Mouse (Mus musculus) 3134 (cell line): ENCODE measurements at regions not wholly inside any gene's neighbourhood (a gene's known extent, or its start where the extent isn't known, plus 50 kb on each side); places are given as distances from the start of the nearest gene placed in this dataset.

Source experiments
- DNase-seq: peaks from one replicate; pipeline ENCODE4 v3.0.0-alpha.2; 2011; ENCODE audit warnings: low spot score; ENCODE audit not compliant: insufficient read length; ENCODE audit errors: extremely low read depth

DNA sequence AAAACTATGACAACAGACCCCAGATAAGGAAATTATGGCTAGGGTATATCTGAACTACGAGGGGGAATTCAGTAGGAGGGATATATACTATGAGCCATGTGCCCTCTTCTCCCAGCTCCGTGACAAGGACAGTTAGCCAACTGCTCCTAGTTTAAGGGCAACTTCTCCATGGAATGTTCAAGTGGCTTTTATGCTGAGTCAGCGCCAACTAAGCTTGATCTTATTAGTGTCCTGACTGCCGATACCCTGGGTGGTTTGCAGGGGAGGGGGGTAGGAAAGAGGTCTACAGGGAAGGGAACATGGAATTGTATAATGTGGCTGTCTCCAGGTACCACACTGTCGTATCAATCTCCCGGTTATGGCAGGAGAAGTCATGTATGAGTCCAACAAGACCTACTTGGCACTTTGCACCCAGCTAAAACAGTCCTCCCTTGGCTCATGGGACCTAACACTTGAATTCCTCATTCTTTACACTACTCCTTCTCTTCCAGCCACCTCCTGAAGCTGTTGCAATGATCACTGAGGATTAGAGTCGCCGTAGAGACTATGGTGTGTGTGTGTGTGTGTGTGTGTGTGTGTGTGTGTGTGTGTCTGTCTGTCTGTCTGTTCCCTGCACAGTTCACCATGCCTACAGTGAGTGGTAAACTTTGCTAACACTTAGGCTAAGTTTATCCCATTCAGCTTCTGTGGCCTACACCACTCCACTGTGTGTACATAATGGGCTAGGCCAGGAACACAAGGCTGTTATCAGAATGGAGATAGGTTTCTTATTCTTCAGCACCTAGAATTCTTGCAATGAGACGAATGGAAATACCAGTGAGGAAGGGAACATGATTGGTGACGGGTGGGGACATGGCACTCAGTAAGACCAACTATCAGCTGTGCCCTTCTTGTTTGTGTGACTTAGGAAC is 1251.1 kb upstream of the A1bg start:
- DNase-seq, result no peak

DNA sequence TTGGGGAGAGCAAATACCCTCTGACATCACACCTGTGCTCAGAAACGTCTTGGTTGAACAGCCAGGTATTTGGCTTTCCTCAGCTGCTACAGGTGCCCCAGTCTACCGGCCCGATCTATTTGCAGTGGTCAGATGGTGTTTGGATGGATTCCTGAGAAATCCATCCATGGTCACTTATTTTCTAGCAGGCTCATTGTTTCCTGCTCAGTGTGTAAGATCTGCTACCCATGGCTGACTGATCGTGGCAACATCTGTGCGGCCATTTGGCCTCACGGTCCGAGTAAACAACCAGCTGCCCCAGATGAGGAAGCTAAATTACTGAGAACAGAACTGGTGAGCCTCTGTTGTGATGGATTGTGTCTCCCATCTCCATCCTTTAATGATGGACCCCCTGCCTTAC is 1248.8 kb upstream of the A1bg start:
- no peak for DNase-seq

DNA sequence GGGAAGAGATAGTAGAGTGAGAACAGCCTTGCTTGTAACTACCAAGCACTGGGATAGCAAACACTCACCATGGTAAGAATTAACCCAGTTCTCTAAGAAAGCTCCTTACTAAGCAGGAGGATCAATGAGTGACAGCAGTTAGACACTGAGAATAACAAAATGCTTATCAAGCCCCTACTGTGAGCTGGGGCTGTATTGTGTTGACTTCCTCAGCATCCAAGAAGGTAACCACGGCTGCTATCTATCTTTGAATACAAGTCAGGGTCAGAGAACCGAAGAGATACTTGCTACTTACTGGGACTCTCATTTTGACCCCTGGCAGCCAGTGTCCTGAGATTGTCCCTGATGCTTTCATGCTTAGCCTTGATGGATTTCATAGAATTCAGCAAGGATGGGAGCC is 1248.4 kb upstream of the A1bg start:
- no peak for DNase-seq

DNA sequence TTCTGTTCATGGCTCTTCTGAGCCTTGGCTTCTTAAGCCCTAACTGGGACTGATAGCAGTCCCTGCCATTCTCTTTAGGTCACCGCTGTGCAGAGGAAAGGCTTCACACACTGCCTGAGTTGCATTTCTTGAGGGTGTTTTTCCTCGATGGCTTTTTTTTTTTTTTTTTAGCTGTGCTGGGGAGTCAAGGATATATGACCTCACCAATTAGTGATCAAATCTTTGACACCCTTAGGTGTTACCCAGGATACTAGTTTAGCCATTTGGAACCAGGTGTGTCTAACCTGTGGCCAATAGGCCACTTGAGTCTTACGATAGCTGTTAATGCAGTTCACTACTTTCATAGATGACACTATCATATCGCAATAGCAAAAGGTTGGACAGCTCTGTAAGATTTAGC is 1247.5 kb upstream of the A1bg start:
- no peak for DNase-seq

DNA sequence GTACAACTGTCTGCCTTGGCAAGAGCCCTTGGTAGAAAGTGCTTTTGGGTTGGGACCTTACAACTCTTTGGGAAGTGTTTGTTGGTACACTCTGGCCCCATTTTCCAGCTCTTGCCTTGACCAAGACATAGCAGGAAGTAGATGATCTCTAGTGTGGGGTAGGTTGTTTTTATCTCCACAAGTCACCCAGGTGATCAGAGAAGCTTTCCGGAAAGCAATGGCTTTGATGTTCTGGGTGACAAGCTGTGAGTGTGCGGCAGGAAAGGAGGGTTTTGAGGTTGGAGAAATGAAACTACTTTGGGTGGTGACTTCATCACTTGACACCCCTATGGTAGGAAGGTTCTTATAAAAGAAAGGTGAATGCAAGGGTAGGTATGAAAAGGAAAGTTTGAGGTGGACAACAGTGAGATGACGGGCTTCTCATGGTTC is 1246.8 kb upstream of the A1bg start:
- DNase-seq, result no peak

DNA sequence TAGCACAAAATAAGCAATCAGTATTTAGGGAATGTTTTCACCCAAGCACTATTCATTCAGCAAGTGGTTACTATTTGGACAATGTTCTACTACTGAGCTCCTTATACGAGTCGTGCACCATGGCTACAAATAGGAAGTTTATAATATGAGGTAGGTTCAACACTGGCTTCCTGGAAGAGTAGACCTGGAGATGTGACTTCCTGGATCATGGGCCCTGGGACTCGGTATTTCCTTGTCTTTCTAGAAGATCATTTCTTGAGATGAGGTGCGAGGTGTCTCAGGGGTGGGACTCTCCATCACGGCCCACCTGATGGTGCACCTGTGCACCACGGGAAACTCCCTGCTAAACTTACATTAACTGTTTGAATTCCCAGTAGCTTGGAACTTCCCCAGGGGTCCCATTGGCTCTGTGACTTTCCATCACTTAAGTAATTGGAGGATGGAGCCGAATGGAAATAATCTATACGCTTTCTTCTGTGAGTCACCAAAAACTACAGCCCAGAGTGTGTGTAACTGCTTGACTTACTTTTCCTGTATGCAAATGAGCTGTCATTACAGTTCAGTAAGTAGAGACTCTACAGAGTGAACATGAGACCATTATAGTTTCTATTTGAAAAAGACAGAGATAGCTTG is 1246.3 kb upstream of the A1bg start:
- no peak for DNase-seq

DNA sequence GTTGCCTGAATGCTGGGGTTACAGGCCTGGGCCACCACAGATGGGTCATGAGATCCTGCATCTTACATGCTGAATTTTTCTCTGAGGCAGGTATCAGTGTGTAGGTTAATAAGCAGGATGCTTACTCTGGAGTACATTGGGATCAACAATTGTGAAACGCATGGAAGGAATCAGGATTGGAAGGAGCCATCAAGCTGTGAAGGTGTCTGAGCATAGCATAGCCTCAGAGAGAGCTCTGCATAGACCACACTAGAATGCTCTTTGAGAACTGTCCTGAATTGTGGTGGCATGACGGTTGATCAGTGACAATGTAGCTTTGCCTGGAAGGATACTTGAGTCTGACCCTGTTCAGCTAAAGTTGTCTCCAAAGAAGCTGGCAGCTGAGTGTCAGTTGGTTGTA is 1245.7 kb upstream of the A1bg start:
- no peak for DNase-seq

DNA sequence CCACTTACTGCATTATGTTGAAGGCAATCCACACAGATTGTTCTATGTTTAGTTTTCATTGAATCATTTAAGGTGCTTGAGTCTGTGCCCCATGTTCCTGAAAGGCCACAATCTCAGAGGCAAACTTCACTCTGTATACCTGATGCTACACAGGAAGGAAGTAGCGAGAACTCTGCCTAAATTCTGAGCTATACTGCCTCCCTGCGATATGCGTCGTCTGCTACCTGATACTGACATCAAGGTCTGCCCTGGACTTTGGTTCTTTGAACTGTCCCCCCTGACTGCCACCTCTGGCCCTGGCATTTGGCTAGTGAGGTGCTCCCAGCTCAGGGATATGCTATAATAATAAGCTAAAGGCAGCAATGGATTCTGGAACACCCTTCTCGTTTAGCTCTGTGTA is 1244.0 kb upstream of the A1bg start:
- no peak for DNase-seq

DNA sequence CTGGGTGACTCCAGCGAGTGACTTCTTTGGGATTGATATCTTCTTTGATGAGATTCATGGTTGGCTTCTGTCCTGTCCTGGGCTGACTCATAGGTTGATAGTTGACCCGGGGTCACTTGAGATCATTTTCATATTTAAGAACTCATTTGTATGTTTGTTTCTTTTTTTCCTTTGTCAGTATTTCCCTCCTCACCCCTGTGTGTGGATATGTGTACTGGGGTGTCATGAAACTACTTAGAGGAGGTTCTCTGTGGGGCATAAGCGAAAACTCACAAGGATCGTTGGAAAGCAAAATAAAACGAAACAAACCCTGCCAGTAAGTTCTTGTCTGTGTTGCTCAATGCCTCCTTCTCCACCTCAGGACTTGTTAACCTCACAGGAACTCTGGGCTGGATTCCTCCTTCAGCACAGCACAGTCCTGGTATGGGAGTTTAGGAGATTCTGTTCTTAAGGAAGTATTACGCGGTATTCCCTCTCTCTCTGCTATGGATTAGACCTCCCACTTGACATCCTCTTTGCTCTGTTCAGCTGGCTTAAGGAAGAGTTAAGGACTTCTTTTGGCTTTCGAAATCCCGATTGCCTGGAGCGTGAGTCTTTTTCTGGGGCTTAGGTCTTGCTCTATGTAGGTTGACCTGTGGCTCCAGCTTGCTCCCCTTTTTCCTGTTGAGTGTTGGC is 1243.2 kb upstream of the A1bg start:
- DNase-seq, result no peak

DNA sequence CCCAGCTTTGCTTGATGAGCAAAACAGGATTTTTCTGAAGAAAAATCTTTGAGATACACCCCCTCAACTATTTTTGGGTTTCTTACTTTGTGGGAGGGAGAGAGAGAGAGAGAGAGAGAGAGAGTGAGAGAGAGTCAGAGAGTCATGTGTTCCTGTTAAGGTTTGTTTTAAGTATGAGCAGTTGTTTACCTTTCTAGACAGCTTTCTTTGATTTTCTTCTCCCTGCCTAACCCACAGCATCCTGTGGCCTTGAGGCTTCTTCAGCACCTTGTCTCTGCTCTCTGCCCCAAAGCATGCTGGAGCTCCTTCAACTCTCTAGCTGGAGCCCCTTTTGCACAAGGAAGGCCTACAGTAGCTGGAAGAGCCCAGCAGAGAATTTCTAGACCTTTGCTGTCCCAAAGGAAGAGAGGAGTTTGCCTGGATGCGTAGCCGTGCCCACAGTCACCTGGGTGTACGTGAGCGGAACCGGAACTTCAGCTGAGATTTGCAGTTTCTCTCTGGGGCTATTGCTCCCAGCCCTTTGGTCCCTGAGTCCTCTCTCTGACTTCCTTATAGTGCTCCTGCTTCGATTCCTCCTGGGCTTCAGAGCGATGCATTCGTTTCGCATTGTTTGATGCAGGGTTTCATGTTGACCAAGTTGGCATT is 1242.1 kb upstream of the A1bg start:
- DNase-seq, result no peak

DNA sequence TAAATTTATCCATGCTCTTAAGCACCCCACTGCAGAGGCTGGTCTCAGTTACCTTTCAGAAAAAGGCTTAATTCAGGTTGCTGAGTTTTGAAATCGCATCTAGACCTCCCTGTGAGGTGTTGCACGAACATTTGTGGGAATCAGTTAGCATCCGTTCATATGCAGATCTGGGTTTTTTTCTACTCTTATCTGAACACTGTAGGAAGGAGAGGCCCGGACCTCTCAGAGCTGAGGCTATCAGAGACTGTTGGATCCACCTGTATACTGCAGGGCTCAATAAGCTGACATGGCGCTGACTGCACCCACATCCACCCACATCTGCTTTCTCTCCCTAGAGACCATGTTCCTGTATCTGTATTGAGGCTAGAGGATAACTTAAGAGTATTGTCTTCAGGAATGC is 1240.4 kb upstream of the A1bg start:
- DNase-seq, result no peak

DNA sequence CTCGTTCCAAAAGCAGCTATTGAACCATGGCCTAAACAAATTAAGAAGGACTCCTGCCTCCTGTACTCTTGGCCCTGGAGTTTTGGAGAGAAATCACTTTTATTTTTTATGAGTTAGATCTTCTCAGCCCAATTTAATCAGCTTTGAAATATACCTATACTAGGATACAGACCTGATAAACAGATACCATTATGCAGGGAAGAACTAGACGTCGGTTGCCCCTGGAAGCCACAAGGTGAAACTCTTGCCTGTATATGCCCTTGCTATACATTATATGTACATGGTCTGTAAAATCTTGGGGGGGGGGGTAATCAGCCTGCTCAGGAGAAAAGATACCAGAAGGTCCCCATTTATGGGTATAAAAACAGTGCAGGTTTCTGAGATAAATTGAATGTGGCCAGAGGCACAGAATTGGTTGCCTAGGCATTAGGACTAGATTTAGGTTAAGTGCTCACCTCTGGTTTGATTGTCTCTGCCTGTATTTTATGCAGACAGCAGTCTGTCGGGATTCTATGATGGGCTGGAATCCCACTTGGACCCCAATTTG is 1239.9 kb upstream of the A1bg start:
- no peak for DNase-seq

DNA sequence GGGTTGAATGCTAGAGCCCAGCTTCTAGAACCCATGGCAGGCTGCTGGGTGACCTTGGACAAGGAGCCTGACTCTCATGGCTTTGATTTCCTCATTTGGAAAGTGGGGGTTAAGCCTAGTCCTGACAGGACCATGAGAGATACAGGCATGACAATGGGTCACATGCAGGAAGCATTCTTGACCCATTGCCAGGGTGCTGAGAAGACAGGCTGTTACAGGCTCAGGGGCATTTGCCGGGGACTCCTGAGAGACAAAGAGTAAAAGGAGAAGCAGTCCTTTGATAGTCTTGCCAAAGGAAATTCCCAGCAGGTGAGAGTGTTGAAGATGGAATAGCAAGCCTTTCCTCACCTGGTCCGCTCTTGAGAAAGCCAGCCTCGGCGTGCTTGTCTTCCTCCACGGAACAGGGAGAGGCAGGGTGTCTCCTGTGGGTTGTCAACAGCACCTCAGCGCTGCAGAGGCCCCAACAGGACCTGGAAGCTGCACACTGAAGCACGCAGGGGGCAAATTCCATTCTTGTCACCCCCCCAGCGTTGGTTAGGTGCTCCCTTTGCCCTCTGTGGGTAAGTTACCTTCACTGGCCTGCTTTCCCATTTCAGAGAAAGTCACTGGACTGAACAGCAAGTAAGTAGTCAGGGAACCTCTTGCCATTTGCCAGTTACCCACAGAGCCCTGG is 1239.3 kb upstream of the A1bg start:
- no peak for DNase-seq

DNA sequence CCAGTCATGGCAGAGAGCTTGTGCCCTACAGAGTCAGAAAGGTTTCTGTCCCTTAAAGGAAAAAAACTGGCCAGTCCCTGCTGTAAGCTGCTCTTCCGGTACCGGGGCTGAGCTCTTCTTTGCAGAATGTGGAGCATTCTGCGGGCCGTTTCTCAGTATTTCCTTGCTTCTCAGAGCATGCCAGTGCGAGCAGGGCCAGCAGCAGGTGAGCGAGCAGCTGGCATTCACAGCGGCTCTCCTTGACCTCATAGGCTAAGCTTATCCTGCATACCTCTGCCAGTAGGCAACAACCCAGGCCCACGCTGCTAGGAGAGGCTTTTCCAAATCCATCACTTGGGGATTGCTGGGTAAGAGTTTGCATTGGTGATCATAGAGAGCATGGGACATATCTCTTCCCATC is 1238.2 kb upstream of the A1bg start:
- DNase-seq, result no peak

DNA sequence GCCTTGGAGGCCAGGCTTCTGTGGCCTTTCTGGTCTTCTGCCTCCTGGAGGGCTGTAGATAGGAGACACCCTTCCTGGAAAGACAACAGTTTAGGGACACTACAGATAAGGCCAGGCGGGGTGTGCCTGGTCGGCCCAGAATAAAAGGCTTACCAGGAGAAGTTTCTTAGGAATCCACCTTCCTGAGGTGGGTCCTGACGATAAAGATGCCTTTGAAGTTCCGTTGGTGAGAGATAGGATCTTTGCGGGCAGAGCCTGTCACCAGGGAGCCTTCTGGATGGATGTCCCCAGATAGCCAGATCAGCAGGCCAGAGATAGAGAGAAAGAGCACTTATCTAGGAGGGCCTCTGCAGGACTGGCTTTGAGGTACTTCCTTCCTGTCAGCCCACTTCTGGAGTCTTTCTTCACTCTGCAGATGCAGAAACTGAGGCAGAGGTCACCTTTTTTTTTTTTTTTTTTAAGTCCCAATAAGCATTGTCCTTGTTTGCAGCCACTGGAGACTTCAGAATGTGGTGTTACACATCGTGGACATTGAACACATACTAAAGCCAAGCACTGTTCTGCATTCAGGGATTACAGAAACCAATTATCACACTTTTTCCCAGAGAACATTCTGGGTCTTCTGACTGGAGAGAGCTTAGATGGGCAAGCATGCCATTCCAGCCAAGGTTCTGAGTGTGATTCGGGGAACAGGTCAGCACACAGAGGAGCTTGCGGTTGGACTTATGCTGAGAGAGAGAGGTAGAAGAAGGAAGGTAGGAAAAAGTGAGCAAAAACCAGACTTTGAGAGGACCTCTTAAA is 1236.3 kb upstream of the A1bg start:
- no peak for DNase-seq

DNA sequence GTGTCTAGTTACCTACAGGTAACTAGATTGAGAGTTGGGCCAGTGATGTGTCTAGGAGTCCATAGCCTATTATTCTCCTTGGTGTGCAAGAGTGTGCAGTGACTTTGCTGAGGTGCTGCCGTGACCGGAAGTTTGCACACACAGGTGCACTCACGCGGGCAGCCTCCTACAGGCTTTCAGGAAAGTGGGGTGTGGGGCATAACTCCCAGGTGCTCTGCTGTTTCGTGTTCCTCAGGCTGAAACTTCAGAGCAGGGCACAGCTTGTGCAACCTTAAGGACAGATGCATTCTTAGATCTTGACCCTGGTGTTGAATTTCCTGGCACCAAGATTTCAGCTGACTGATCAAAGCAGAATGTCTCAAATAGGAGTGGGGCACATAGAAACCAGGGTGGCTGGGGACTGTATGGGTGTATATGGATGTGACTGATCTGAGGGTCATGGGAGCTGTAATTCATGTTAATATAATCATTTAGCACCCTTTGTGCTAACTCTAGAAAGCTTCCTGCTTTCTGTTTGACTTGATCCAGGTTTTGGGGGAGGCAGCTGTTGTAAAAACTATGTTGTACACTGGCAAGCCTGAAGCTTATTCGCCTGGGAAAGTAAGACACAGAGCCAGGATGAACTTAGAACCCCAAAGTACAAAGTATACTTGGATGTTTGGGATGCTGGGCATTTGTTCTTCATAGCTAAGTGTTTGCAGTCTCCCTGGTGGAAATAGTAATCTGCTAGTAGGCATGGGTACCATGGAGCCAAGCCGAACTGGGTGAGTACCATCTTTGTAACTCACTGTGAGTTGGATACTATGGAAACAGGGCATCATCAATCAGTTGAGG is 1234.6 kb upstream of the A1bg start:
- DNase-seq, result no peak

DNA sequence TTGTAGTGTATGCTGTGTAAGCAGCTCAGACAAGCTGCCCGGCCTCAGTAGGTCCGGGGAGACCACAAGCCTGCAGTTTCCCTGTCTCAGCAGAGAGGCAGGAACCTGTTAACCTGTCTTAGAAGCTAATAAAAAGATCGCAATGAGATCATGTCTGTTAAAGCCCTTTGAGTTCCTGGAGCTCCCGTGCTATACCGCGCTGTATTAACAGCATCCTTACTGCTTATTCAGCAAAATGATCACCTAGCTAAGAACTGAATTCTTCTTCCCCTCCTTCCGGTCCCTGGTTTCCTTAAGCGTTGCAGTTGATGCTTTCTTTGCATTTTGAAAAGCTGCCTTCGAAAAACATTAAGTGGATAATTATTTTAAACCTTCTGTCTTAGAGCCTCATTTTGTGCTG is 1230.4 kb upstream of the A1bg start:
- no peak for DNase-seq

DNA sequence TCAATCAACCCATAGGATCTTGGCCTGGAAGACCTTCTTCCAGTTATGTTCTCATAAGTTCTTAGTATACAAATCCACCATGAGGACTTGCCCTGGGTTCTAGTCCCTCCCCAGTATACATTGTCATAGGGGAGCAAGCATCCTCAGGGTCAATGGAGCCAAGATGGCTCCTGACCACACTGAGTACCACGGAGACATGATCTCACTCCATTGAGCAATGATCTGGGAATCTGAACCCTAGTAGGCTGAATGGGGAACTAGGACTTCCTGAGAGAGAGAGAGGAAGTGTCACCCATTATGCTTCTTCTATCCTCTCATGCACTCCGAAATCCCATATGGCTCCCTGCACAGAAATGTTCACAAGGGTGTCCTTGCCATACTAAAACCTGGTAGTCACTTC is 1229.3 kb upstream of the A1bg start:
- no peak for DNase-seq

DNA sequence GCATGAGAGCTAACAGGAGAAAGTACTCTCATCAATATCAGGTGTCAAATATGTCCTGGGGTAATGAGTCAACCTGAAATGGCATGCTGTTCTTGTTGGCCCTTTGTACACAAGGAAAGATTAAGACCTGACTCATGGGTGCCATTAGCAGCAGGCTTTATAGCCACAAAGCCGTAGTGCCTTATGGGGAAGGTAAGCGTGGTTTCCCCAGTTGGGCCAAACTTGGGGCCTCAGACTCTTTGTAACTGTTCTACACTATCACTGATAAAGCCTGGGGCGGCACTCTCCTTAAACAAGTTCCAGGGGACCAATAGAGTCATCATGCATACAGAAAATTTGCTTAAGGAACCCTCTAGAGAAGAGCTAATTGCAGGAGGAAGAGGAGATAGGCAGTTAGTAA is 1228.9 kb upstream of the A1bg start:
- DNase-seq, result no peak
